Mouse (Mus musculus) cerebellum, adult 8-10 months (tissue): ENCODE measurements around the gene Cd300e.

ENCODE experiments used
- DNase-seq: peaks from one replicate; pipeline ENCODE4 v3.0.0; 2022

Gene Cd300e

DNA sequence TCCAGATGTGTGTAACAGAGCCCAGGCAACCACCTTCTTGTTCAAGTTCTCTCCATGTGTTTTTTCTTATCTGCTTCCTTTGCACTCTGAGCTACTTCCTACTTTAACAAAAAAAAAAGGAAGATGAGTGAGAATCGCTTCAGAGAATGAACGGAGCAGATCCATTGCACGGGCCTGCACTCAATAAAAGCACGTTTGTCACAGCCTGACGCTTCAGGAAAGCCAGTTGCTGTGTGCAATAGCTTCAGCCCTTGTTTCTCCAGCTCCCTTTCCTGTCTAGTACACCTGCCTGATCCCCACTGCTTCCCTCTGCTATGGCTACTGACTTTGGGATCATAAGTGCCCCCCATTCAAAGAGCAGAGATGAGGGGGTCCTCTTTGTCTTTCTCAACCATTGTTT is at the start of gene Cd300e:
Cd300e (minus strand) TSS at position 101 of the 400 bp plus-strand sequence.
- no peak for DNase-seq

DNA sequence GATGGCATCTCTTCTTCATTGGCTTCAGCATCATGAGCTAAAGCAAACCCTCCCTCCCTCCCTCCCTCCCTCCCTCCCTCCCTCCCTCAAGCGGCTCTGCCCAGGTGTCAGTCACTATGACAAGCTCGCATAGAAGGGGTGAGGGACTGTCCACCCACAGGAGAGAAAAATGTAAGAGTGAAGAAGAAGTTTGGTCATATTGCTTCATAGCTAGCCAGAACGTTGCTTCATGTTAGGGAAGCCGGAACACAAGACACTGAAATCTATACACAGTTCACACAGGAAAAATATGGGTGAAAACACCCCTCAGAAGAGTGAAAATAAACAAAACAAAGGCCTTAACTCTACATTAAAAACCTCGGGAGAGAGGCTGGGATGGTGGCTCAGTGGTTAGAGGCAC is 48.3 kb upstream of the Cd300e start:
- DNase-seq, result no peak

DNA sequence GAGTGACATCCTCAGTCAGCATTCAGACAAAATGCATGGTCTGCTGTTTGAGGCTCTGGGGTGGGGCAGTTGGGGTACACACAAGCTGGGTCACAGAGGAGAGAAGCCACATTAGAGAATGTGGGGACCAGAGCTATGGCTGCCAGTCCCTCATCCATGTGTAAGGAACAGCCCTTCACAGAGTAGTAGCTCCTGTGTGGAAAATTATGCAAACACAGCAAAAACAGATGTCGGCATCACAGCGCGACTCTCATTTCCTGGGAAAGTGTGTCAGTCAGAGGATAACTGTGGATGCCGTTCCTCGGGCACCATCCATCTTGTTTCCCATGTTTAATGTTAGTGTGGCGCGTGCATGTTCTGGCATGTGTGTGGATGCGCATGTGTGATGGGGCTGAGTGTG is 46.2 kb upstream of the Cd300e start:
- DNase-seq, result no peak

DNA sequence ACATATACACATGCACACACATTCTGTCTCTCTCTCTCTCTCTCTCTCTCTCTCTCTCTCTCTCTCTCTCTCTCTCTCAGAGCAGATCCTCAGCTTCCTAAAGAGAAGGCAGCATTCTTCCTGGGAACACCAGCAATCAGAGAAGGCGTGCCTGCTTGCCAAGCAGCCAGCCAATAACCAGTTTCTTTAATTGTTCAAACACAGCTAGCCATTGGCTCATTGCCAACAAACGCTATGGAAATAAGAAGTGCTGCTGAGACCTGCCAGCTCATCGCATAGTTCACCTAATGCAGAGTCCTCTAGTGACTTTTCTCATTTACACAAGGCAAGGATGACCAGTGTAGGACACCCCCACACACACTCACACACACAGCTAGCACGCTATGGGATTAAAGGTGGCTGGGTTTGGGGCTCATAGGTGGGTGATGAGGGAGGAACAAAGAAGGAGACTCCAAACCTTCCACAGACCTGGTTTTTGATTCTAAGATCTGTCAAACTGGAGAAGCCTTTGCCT is 45.5 kb upstream of the Cd300e start:
- no peak for DNase-seq

DNA sequence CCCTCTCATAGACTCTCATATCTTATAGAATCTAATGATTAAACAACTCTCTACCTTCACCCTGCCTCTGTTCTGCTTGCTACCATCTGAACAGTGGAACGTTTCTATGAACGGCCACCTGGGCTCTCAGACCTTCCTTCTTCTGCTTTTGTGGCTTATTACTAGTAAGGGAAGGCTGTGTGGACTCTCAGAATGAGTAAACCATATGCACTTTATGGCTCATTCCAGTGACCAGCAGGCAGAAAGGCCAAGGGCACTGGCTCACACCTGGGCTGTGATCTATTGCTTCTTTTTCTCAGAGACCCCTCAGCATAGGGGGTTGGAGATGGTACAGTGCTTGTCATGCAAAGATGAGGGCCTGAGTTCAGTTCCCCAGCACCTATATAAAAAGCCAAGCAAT is 44.7 kb upstream of the Cd300e start:
- no peak for DNase-seq

DNA sequence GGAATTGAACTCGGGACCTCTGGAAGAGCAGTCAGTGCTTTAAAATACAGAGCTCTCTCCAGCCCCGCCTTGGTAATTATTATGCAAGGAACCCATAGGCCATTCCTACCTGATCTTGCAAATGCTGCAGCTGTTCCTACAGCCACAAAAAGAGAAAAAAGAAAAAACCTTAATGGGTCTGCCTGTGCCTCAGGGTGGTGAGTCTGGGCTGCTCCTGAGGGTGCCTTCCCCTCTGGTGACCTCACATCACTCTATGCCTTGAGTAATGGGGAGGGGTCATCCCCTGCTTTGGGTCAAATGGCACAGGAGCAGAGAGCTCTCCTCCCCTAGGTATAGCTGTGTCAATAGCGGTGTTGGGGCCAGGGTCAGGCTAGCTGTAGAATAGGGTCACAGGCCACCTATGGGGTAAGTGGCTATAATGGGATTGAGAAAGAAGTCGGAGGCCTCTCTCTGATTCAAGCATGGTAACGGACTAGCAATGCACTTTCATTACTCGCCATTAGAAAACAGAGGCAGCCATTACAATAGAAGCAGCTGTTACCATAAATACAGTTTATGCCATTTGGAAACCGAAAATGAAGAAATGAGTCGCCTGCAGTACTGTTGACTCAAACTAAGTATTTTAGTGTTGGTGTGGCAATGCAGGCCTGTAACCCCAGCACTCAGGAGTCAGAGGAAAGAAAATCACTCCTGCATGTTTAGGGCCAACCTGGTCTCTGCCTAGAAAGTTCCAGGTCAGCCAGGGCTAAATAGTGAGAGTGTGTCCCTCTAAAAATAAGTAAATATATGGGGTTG is 43.0 kb upstream of the Cd300e start:
- no peak for DNase-seq

DNA sequence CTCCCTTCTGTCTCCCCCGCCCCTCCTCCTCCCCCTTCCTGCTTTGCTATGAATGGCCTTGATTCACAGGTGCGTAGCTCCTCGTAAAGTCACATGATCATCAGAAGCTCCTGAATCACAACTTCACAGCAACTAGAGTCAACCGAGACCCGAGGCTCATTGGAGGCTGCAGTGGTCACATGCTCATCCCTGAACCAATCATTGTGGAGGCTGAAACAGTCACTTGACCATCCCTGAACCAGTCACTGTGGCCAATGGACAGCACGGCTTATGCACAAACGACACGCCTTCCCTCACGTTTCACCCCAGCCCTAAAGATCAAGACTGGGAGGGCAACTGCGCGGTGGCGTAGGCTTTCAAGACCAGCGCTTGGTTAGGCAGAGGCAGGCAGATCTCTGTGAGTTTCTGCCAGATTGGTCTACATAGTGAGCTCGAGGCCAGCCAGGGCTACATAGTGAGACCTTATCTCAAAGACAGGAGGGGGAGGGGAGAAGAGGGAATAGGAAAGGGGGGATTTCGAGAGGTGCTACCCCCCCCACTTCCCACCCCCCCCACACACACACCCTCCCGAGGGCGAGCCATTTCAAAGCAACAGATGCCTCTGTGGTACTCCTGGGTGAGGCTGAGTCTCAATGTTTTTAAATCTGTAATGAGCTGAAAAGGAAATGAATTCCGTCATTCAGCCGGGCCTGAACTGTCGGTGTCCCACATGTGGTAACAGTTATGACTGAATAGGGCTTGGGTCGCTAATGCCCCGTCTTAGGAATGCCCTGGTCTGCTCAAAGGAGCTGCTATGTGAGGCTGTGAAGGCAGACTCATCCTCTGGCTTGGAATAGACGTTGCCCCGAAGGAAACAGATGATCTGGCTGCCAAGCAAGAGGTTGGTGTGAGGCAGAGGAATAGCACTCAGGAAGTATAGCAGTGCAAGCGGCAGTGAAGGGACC is 41.8 kb upstream of the Cd300e start:
- DNase-seq, result no peak

DNA sequence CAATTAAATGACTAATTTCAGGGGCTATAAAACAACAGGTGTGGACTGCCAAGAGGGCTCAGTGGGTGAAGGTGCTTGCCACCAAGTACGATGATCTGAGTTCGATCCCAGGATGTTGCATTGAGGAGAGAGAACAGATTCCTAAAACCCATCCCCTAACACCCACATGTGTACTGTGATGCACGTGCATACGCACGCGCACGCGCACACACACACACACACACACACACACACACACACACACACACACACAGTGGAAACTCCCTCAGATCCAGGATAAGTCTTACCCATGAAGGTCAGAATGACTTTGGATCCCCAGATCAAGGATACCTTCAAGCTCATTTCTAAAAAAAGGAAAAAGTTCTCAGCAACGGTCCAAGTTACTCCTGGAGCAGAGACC is 40.1 kb upstream of the Cd300e start:
- DNase-seq, result no peak

DNA sequence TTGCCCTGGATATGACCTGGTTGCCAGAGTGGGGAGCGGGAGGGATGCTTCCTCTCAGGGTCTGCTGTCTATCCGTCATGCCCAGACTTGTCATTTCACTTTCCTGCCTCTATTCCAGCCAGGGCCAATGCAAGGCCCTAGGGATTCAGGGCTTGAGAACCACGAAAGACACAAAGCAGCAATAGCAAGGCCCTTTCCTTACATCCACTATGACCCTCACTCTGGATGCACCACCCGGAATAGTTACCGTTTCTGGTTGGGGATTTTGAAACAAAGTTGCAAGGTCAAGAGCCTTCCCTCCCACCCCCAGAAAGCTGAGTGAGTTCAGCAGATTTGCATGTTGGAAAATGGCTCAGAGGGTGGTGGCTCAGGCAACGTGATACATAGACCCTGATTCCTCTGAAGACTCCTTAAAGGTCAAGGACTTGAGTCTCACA is 39.7 kb upstream of the Cd300e start:
- no peak for DNase-seq

DNA sequence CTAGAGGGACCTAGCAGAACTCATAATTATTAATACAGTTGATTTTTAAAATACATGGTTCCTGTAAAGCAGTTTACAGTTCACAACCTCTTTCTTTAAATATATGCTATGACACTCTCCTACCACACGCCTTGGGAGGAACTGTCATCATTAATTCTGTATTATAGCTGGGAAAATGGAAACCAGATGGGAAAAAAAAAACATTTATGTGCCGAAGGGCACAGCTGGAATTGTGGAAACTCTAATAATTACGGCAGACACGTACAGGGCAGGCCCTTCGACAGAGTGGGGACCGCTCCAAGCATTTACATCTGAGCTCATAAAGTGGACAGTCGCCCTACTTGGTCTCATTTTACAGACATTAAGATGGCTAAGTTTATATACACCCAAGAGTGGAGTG is 38.8 kb upstream of the Cd300e start:
- no peak for DNase-seq

DNA sequence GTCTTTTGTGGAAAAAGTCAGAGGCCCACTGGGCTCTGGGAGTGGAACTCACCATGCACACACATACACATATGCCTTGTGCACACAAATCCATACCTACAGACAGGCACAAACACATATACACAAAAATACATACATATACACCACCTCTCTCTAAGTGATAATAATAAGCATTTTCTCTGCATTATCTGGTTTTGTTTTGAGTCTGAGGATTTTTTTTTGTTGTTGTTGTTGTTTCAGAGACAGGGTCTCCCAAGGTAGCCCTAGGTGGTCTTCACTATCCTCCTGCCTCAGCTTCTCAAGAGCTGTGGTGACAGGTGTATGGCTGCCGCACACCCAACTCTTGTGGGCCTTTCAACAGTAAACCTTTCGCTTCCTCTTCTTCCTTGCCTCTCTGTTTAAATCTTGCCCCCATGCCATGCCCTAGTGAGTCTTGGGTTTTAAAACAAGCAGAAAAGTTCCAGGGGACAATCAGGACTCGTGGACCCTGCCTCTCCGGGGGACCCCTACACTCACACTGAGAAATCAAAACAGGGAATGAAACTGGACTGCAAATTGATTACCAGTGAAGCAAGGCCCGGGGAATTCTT is 38.1 kb upstream of the Cd300e start:
- DNase-seq, result no peak

DNA sequence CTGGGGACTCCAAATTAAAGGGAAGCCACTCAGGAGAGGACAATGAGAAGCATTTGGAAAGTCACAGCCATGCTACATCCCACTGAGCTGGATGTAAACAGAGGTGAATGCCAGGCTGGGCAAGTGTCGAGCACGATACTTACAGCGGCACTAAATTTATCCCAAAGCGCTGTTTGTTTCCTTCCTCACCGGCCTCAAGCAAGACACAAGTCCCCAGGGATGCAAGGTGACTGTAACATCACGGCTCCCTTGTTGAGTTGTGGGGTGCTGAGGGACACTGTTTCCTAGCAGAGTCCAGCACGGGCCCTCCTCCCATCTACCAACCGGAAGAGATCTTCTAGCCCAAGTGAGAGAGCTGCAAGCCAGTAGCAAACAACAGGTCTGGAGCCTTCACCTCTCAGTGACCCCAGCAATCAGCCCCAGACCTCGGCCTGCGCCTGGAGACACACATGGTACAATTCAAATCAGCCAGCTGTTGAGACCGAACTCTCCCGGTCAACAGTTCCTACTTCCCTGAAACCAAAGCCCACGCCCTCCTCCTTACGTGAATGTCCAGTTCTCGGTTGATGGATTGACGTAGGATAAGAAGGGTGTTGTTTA is 37.4 kb upstream of the Cd300e start:
- DNase-seq, result no peak

DNA sequence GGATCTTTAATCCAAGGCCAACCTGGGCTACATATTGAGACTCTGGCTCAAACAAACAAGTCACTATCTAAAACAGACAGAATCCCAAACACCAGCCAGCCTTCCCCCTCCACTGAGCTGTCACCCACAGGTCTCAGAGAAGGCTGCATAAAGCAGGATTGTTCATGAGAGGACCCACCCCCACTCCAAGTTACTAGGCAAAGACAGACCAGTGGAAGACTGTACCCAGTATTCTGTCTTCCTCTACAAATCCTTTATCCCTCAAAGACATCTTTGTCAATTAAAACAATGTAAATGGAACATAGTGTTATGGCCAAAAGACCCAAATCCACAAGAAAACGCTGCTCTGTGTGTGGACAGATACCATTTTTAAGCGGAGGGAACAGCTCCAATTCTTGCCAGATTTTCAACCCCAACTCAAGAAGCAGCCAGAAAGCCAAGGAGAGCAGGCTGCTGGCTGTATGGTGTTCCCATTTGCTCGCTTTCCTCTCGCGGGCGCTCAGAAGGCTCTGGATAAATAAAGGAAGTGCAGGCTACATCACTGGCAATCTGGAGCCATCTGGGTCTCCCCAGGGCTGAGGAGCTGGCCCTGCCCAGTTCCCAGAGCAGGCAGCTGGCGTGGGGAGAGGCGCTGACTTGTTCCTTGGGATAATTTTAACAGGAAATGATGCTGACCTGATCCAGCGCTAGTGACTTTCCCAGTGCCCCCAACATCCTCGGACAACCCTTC is 36.4 kb upstream of the Cd300e start:
- peak; percentile 61 for DNase-seq

DNA sequence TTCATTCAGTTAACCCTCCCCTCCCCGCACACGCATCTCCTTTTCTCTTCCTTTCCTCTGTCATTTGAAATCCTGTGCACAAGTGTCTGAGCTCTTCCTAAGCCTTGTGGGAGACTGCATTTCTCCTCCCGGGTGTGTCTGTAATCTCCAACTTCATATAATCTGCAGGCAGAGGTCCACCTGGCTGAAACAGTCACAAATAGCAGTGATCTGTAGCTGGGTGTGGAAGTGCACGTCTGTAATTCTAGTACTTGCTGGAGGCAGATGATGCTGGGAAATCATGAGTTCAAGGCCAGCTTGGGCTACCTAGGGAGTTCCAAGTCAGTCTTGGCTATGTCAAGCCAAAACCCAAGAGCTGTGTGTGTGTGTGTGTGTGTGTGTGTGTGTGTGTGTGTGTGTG is 30.2 kb upstream of the Cd300e start:
- no peak for DNase-seq

DNA sequence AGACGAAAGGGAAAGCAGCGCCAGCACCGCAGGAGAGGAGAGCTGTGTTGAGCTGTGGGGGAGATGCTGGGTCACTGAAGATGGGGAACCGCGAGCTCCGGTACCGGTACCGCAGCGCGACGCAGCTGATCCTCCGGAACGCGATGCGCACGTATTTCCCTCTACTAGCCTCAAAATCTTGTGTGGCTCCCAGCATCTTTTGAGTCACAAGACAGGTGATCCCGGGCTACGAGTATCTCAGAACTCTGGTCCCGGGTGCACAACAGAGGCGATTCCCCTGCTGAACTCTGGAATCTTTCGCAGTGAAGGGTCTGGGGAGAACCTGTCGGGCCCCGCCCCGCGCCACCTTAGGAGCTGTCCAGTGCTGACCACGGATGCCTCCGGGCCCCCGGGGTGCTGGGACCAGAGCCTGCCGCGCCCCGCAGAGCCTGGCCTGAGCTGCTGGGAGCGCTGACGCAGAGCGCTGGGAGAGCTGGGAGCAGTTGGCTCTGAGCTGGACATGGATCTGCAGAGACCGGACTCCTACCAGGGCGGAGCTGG is 29.5 kb upstream of the Cd300e start, which contains the start of gene Rab37:
Rab37 (plus strand) TSS at position 70 of the 540 bp plus-strand sequence.
- DNase-seq, result peak; percentile 76

DNA sequence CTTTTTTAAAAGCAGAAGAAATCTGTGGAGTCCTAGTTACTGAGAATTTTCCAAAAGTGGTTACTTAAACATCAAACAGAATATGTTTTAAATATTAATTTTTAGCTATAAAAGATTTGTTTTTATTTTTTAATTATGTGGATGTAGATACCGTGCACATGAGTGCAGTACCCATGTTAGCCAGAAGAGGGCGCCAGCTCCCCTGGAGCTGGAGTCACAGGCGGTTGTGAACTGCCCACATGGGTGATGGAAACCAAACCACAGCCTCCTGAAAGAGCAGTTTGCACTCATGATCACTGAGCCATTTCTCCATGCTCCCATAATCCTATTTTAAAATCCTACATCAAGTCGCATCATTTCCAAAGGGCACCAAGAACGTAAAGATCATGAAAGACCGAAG is 27.9 kb upstream of the Cd300e start:
- no peak for DNase-seq

DNA sequence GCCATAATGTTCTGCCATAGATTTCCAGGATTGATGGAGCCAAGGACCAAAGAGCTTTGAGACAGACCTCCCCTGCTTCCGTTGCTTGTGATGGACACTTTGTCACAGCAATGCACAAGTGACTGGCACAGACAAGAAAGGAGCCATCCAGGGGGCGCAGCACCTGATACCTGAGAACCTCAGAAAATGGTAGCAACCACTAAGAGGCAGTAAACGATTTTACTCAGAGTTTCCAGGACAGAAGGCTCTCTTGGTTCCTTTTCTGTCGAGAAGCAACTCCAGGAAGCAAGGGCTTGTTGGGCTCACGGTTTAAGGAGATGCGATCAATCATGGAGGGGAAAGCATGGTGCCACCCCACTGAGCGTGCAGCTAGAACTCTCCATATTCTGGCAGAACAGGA is 24.2 kb upstream of the Cd300e start:
- no peak for DNase-seq

DNA sequence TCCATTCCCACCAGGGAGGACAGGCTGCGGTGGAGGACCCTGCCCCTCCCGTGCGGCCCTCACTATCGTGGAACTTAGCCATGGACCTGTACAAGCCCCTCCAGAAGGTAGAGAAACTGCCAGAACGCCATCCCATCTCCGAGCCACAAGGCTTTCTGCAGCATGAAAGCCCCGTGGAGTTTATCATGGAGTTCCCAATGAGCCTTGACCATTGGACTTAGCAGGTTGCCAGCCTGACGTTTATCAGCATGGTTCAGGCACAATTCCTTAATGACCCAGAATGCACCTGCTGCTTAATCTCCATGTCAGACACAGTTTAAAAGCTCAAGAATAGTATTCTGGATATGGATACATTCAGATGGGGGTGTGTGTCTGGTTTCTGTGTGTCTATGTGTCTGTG is 23.1 kb upstream of the Cd300e start:
- DNase-seq, result no peak

DNA sequence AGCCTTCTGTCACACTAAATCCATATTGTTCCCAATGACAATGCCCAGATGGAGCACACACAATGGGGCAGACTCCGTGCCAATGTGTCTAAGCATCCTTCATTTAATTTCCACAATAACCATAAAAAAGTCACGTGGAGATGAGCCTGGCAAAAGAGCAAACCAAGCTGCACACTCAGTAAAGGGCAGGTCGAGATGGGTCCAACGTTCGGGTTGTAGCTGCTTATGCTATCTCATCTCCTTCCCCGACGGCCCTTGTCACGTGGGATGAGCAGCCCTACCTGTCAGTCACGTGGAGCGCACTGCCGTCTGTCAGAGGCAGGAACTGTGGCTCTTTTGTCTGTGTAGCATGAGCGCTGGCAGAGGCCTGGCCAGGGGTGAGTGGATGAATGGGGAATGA is 22.6 kb upstream of the Cd300e start:
- DNase-seq, result no peak

DNA sequence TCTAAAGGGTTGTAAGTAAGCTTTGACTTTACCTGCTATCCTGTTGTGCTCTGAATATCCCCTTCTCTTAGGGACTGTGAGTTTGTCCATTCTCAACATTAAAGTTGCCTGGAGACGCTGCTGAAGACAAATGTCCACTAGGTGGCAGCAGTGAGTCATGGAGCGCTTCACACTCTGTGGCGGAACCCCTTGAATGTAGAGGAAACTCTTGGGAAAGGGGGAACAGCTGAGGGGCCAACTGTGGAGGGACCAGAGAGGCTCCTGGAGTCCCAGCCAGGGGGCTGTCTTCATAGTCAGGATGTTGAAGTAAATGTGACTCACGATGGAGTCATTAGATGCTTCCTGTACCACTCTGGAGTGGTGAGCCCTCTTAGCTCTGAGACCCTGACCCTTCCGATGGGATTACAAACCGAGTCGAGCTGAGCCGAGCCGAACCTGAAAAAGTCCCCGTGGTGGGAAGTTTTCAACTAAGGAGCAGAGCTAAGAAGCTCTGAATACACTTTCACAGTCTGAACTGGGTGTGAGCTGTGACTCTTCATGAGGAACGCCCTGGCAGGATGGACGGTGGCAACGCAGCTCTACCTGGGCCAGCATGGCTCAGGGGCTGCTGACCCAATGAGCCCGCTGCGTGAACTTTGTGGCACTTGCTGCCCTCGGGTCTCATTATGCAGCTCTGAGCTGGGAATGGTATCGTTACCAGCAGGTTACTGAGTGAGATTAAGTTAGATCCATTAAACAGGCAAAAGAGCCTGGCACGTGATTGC is 21.6 kb upstream of the Cd300e start:
- peak; percentile 88 for DNase-seq

DNA sequence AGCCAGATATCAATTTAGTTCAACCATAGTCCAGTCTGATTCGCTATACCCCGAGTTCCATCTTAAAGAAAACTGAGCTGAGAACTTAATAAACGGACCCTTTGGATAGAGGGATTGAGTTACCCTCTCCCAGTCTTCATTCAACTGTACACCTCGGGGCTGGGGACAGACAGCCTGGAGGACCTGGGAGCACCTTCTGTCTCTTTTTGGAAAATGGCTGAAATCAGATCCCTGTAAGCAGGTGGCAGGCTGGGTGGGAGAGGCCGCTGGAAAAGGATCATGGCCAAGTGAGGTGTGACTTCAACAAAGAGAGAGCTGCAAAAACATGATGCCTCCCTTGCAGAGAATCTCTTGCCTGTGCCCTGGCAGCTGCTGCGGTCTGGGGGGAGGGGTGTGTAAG is 20.2 kb upstream of the Cd300e start:
- no peak for DNase-seq
